Mouse (Mus musculus) CD4-positive, CD25-positive, alpha-beta regulatory T cell, adult 4 months (primary cell): Measurements from ENCODE around the gene Stk4. TPM values are rescaled to one million over a fixed set of nuclear protein-coding genes. Genes with fewer than 3 reads are reported as not detected.
A peak's percentile ranks its signal among the peaks of the same experiment; 100 is the strongest.

ENCODE experiments used
- ATAC-seq: one replicate; pipeline ENCODE4 v1.8.0; 2017
- polyA plus RNA-seq, 2 experiments: library from polyadenylated mRNA; unstranded; fragments of 100-300 nt; shearing (Covaris generic); gene quantifications; one replicate each; pipeline ENCODE4 v1.2.1; 2017

Stk4 gene
- polyA plus RNA-seq, 2 experiments from 2014 or later = 158 to 175 TPM

GRCm38 (mm10) chr2:164174649-164175395 lies 104.7 kb downstream of the Stk4 start:
- no peak for ATAC-seq

DNA sequence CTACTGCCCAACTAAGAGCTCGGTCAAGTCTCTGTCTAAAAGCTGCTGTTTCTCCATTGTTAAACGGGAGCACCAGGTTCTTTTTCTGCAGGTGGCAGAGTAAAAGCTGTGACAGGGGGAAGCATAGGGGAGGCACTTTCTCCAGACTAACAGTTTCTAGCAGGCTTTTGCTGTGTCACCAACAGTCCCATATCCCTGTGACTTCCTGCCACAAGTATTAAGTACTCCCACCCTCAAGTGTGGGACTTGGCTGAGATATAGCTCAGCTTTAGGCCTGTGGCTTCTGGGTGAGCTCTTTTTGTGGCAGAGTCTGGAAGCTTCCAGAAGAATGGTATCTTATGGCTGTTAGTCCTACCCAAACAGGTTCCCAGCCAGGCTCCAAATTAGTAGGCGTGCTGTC lies 105.7 kb downstream of the Stk4 start:
- ATAC-seq = no peak

GRCm38 (mm10) chr2:164177831-164178230 lies 107.7 kb downstream of the Stk4 start:
- no peak for ATAC-seq

DNA sequence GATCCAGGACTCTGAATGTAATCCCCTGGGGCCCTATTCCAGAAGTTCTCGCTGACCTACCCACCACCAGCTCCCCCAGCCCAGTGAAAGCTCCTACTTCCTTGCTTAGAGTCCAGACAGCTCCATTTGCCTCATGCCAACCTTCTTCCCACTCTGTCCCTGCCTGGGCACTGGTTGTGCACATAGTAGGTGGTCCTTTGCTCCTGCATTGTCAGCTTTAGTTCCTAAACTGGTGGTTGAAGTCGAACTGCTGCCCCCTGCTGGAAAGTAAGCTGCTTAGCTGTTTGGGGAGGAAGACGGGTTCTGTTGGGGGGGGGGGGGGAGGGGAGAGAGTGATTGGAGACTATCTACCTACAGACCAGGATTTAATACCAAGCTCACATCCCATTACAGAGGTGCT lies 110.0 kb downstream of the Stk4 start:
- ATAC-seq = no peak

GRCm38 (mm10) chr2:164180770-164181169 lies 110.6 kb downstream of the Stk4 start:
- ATAC-seq = no peak

- no peak for ATAC-seq
These were observed 112.7 kb downstream of the Stk4 start, which contains the start of gene Wfdc5 for GRCm38 (mm10) chr2:164182692-164183255. Gene Wfdc5 (minus strand): TSS chr2:164182742.

GRCm38 (mm10) chr2:164183340-164183739 lies 113.2 kb downstream of the Stk4 start:
- ATAC-seq = no peak

DNA sequence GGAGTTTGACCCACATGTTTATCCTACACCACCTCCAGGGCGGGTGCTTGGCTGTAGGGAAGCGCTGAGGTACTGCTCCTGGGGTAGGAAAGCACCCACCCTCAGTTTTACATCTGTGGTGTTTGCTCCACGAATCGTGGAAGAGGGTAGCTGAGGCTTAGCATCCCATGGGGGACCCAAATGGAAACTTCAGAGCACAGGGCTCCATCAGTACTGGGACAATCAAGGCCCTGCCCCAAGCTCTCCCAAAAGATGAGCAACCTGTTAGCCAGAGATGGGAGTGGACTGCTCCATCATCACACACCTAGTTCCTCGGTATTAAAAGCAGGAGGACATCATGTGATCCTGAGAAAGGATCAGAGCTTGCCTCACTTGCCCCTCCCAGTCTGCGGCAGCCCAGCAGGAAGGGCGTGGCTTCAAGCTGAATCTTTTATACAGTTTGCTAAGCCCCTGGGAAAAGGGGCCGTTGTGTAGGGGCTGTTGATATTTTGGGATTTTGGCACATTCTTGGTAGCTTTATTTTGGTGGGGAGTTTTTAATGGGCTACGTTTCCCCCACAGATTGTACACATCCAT lies 114.1 kb downstream of the Stk4 start:
- ATAC-seq = no peak

GRCm38 (mm10) chr2:164188722-164189121 lies 118.6 kb downstream of the Stk4 start:
- peak; percentile 41 for ATAC-seq

- ATAC-seq = no peak
These were observed 120.5 kb downstream of the Stk4 start, which contains the start of gene Wfdc12 for GRCm38 (mm10) chr2:164190576-164190975. Gene Wfdc12 (minus strand): TSS chr2:164190608.

GRCm38 (mm10) chr2:164192279-164192678 lies 122.2 kb downstream of the Stk4 start:
- no peak for ATAC-seq

GRCm38 (mm10) chr2:164194959-164195630 lies 125.0 kb downstream of the Stk4 start:
- no peak for ATAC-seq

DNA sequence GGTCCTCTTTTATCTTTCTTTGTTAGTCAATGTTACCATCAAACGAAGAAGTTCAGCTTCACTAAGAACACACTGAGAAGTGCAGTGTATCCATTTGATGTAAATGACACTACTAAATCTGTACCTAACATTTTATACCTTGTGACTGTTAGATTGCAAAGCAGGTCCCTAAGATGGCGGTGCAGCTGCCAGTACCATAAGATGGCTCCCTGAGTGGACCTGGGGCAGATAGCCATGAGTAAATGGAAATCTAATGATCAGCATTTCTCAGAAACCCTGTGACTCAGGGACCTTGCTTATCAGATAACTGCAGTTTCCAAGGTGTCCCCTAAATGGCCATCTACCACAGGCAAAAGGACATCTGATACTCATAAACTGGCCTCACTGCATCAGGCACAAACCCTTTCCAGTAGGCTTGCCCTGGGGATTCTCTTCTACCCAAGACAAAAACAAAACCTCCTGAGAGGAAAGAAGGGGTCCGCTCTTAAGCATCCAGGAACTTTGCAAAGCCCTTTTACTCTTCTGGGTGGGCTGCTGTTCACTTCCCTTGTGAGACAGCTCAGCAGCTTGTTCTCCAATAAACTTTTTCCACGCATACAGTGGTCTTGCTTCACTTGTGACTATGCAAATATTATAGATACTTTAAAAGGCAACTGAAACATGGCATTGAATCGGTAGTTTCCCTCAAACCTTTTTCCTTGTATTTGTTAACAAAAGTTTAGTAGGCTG lies 126.0 kb downstream of the Stk4 start:
- no peak for ATAC-seq

- no peak for ATAC-seq
These were observed 126.5 kb downstream of the Stk4 start for GRCm38 (mm10) chr2:164196700-164196990.

DNA sequence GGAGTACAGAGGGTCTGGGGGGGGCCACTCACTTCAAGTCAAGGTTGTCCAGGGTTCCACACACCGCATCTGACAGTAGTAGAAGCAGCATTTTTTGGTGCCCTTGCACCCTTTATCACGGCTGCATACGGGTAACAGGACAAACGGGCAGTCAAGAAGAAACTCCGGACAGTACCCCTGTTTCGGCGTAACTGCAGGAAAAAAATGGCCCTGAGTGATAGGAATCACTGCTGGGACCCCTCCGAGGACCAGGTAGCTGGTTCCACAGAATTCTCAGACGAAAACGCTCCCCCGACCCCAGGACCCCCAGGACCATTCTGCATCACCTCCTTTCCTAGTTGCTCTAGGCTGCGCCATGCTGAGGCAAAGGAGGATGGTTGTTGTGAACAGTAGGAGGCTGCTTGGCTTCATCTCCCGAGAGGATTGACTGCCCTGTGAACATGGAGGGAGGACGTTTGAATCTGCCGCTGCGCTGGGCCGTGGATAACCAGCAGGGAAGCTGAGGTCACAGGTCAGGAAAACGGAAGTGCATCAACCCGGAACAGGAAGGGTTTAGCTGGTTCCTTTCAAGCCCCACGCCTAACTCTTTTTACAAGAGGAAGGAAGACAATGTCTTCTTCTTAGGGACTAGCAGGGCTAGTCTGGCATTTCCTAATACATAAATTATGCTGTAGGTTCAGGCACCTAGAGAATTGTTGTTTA lies 129.7 kb downstream of the Stk4 start, which contains the start of gene Wfdc15a:
Gene Wfdc15a (minus strand): TSS at position 505 of the 702 bp plus-strand sequence.
- no peak for ATAC-seq

Other genes starting within 250 kb of the Stk4 start
- gene Ccn5, start 249.5 kb upstream of the Stk4 start, polyA plus RNA-seq = not detected
- gene Kcnk15, start 216.7 kb upstream of the Stk4 start, polyA plus RNA-seq = not detected
- not detected for gene Rims4, start 151.6 kb upstream of the Stk4 start, polyA plus RNA-seq
- 10 to 100 TPM; 66.3 to 88.1 TPM for gene Ywhab, start 75.4 kb upstream of the Stk4 start, polyA plus RNA-seq
- gene Pabpc1l, start 44.9 kb upstream of the Stk4 start, polyA plus RNA-seq = 1 to 10 TPM in 1 of 2 experiments, not detected in 1; 4.4 TPM
- gene Tomm34, start 847 bp downstream of the Stk4 start, polyA plus RNA-seq = 100 to 1,000 TPM; 132 to 139 TPM
- under 1 TPM in 1 of 2 experiments, not detected in 1; 0.22 TPM for gene Kcns1, start 100.8 kb downstream of the Stk4 start, polyA plus RNA-seq
- not detected for gene Wfdc5, start 112.4 kb downstream of the Stk4 start, polyA plus RNA-seq
- not detected for gene Wfdc12, start 120.3 kb downstream of the Stk4 start, polyA plus RNA-seq
- not detected for gene Wfdc15a, start 129.8 kb downstream of the Stk4 start, polyA plus RNA-seq
- gene Wfdc15b, start 151.3 kb downstream of the Stk4 start, polyA plus RNA-seq = not detected
- not detected for gene Svs2, start 168.1 kb downstream of the Stk4 start, polyA plus RNA-seq
- not detected for gene Svs3b, start 186.3 kb downstream of the Stk4 start, polyA plus RNA-seq
- not detected for gene Svs4, start 208.1 kb downstream of the Stk4 start, polyA plus RNA-seq
- gene Svs3a, start 218.9 kb downstream of the Stk4 start, polyA plus RNA-seq = not detected
- not detected for gene Svs6, start 246.4 kb downstream of the Stk4 start, polyA plus RNA-seq